Mouse (Mus musculus): ENCODE measurements at regions not wholly inside any gene's neighbourhood (a gene's known extent, or its start where the extent isn't known, plus 50 kb on each side); places are given as distances from the start of the nearest gene placed in this dataset.

DNA sequence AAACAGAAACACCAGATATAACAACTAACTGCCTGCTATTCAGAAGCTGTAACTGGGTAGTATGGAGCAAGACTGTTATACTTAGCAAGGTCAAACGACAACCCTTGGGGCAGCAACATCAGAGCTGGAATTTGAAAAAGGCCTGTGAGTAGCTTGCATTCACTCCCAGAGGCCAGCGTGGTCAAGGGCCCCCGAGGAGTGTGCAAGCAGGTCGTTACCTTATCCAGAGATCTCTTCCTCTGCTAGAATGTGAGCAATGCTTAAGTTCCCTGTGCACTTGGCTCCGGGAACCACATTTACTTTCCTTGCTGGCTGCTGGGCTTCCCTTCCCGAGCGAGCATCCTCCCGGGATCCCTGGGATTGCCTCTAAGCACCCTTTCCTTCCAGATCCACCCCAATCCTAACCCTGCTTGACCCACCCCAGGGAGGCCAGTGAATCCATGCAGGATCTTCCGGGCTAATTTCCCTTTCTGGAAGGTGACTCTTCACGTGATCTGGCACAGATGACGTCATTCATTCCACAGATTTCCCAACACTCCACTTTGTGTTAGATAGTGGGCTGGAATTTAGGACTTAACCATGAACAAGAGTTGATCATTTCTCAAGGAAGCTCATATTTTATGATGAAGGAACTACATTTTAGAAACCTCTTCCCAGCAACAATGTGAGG lies 112.3 kb upstream of the Tsc22d1 start:
- DNase-seq (ENCODE audit: low spot score) = no peak

DNA sequence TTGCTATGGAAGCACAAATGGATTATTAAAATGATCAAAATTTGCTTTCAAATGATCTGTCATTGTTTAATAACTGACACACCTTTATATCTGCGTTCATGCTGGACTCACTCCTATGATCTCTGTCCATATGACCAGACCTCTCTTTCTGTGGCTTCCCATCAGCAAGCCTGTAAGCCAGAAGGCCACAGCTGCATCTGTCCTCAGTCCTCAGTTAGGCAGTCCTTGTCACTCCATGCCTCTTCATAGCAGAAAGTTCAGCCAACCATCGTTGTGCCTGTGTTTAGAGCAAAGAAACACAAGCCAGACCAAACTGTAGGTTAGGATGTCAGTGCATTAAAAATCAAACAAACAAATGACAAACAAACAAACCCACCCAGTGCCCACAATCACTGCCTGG lies 107.2 kb upstream of the Tsc22d1 start:
- no peak for DNase-seq (ENCODE audit: low spot score)

DNA sequence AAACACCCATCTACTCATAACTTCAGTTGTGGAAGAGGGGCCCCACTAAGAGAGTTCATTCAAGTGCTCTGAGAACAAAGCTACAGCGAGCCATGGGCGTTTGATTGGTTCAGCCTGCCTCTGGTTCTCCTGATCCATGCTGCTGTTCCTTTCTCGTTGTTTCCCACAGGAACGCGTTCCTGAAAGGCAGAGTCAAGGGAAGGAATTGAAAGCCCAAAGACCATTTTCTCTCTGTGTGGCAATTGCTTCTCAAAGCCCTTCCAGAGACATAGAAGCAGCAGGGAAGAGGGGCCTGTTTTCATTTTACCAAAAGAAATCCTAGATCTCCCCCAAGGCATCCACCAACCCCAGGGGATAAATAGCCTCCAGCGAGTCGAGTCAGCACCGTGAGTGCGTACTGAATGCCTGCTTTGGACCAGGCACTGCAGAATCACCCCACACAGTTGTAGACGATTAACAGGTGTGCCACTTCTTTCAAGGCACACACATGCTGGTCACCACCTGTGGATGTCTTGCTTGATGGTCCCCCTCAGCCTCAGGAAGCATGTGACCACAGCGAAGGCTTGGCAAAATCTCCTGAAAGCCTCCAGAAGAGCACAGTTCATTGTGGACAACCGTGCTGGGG lies 106.5 kb upstream of the Tsc22d1 start:
- DNase-seq (ENCODE audit: low spot score) = peak; percentile 68

DNA sequence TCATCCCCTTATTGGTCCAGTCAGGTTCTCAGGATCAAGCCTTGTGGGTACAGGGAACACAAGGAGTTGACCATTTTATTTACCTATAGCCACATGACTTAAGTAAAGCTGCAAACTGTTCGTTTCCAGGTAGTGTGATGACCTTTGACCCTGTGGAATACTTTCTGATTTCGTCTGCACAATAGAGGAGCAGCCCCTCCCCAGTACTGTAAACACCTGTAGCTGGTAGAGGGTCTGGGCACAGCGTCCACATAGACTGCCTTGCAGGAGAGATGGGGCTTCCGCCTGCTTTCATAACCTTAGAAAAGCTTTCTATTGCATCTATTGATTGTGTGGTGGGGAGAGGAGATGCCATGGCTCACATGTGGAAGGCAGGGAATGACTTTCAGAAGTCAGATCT lies 105.2 kb upstream of the Tsc22d1 start:
- no peak for DNase-seq (ENCODE audit: low spot score)

GRCm38 (mm10) chr14:76310278-76310677 lies 104.5 kb upstream of the Tsc22d1 start:
- no peak for DNase-seq (ENCODE audit: low spot score)

GRCm38 (mm10) chr14:76313424-76314190 lies 101.2 kb upstream of the Tsc22d1 start:
- no peak for DNase-seq (ENCODE audit: low spot score)

GRCm38 (mm10) chr14:76318438-76318837 lies 96.3 kb upstream of the Tsc22d1 start:
- DNase-seq (ENCODE audit: low spot score) = no peak

DNA sequence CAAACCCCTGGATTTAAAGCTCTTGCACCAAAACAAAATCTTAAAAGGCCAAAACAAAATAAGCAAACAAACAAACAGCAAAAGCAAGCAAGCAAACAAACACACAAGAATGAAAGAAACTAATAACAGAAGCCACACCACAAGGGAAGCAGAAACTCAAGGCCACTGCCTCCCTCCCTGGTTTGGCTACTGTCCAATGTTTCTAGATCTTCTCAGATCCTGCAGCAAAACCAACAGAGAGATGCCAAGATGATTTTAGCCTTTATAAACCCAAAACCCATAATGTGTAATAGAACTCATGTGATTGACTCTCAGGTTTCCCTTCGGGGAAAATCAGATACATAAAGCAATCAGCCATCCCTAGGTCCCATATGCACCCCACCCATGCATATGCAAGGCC lies 90.5 kb upstream of the Tsc22d1 start:
- DNase-seq (ENCODE audit: low spot score) = no peak

- DNase-seq (ENCODE audit: low spot score) = no peak
Observed at GRCm38 (mm10) chr14:76329983-76330382, 84.8 kb upstream of the Tsc22d1 start.

- peak; percentile 62 for DNase-seq (ENCODE audit: low spot score)
Observed at GRCm38 (mm10) chr14:76331497-76332335, 83.0 kb upstream of the Tsc22d1 start.

DNA sequence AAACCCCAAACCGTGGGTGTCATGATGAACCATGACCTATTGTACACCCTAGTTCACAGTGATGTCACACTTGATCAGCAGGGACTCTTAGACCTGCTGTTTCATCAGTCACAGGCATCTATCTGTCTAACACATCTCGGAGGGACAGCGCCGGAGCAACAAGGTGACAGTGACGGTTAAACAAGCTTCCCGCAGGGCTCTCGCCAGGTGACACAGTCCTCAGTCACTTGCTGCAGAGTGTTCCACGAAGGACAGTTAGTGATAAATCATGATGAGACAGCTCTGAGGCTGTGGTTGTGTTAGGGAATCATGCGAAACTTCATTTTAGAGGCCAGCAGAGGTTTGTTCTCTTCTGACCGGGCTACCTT lies 82.4 kb upstream of the Tsc22d1 start:
- no peak for DNase-seq (ENCODE audit: low spot score)

GRCm38 (mm10) chr14:76340789-76341188 lies 74.0 kb upstream of the Tsc22d1 start:
- no peak for DNase-seq (ENCODE audit: low spot score)

GRCm38 (mm10) chr14:76341226-76341625 lies 73.5 kb upstream of the Tsc22d1 start:
- no peak for DNase-seq (ENCODE audit: low spot score)

DNA sequence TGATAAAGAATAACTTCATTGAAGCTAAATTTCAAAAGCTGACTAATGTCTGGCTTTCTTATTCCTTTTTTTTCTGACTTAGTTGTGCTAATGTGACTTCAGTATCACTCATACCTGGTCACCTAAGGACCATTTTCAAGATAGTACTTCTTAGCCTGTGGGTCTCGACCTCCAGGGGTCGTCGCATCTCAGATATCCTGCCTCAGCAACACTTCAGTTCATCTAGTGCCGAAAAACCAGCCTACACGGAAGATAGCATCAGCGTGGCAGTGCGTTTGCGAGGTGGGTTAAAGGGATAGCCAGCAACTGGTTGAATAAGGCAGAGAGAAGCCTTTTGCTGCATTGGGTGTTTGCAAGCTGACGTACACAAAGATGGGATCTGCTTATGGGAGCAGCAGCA lies 62.9 kb upstream of the Tsc22d1 start:
- no peak for DNase-seq (ENCODE audit: low spot score)

DNA sequence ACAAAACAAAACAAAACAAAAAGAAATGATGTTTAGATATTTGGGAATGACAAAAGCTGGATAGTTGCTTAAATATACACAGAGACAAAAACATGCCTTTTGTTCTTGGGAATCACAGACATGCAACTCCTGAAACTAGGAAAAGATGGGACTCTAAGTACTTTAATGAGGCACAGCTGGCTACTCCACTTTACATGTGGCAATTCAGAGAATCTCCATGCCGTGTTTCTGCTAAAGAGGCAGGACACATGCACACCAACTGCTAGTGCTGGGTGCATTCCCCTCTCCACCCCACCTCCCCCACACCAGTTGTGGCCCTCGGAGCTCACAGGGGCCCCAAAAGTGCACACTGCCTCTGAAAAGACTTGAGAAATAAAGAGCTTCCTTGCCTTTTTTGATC lies 58.6 kb upstream of the Tsc22d1 start:
- no peak for DNase-seq (ENCODE audit: low spot score)

DNA sequence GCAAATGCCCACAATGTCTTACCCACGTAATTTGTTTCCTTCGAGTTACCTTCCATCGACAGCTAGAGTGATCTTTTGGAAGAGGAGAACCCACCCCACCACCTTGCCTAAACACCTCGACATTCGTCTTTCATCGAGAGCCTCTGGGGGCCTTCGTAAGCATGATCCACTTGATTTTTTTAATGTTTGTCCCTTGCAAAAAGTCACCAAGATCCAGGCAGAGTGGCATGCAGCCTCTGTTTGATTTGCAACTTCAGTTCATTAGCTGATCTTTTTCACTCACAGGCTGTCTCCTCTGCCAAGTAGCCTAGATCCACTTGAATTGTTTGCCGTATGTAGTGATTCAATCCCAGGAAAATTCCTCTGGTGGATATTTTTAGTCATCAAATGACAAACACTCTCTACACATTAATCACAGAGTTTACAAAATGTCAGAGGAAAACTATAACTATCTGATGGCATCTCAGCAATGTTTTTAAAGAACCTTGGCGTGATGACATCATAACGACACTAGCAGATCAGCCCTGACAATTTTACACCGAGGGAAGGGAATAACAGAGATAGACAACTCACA lies 54.8 kb upstream of the Tsc22d1 start:
- no peak for DNase-seq (ENCODE audit: low spot score)

- peak; percentile 21 for DNase-seq (ENCODE audit: low spot score)
Observed at GRCm38 (mm10) chr14:76364034-76364433, 50.7 kb upstream of the Tsc22d1 start.

Measured in embryo, embryonic 10.5 days (tissue).